Mouse (Mus musculus) megakaryocyte-erythroid progenitor cell, adult 5-6 weeks (primary cell): Measurements from ENCODE around the gene Usp37. TPM values are rescaled to one million over a fixed set of nuclear protein-coding genes. Genes with fewer than 3 reads are reported as not detected.
"Not testable (repeated sequence)": the region's sequence is repeated elsewhere in the genome, so short reads cannot be mapped to it uniquely, and the experiment has no call there.

ENCODE experiments used
- ATAC-seq: replicated peaks from 2 replicates; pipeline ENCODE4 v1.8.0; 2016; ENCODE audit warnings: mild to moderate bottlenecking, inconsistent platforms; ENCODE audit not compliant: severe bottlenecking, poor library complexity, low FRiP score, low TSS enrichment
- total RNA-seq, 2 experiments: library from RNA; stranded (forward) in 1 of 2; stranded (reverse) in 1 of 2; fragments of 200-1000, 215-1000 nt in 1 of 2; fragments of >200 nt in 1 of 2; fragmentation: Nextera tagmentation in 1 of 2; gene quantifications; 2 replicates each; pipeline ENCODE4 v1.2.3; 2014 to 2017

Usp37 gene
- total RNA-seq (2014; fragmentation: Nextera tagmentation): 31.1 and 40.1 TPM in 2 replicates
- total RNA-seq (2017): 39.9 and 70.7 TPM in 2 replicates

- no peak for ATAC-seq
These were observed at the start of gene Usp37 for GRCm38 (mm10) chr1:74544184-74544583. Gene Usp37 (minus strand): TSS chr1:74544284.

- peak; percentile 92 for ATAC-seq
These were observed 43.8 kb upstream of the Usp37 start, which contains the start of the genes Zfp142 and Bcs1l for GRCm38 (mm10) chr1:74587773-74588445. Gene Zfp142 (minus strand): TSS chr1:74588246. Gene Bcs1l (plus strand): TSS chr1:74588289.

GRCm38 (mm10) chr1:74587233-74587772 is 43.2 kb upstream of the Usp37 start:
- 0 out of 2 replicates have a peak, but pooled peaks have one; percentile 1 for ATAC-seq

- peak; percentile 38 for ATAC-seq
These were observed 40.7 kb upstream of the Usp37 start for GRCm38 (mm10) chr1:74584616-74585398.

- no peak for ATAC-seq
These were observed 38.5 kb upstream of the Usp37 start for GRCm38 (mm10) chr1:74582621-74583020.

- ATAC-seq: peak; percentile 39
These were observed 25.9 kb upstream of the Usp37 start for GRCm38 (mm10) chr1:74569739-74570719.

- ATAC-seq: no peak
These were observed 21.8 kb upstream of the Usp37 start for GRCm38 (mm10) chr1:74565834-74566233.

- no peak for ATAC-seq
These were observed 15.0 kb upstream of the Usp37 start for GRCm38 (mm10) chr1:74559061-74559460.

- no peak for ATAC-seq
These were observed 1.6 kb downstream of the Usp37 start, which contains the start of gene Plcd4 for GRCm38 (mm10) chr1:74542451-74542961. Gene Plcd4 (plus strand): TSS chr1:74542888.

- no peak for ATAC-seq
These were observed 5.4 kb downstream of the Usp37 start for GRCm38 (mm10) chr1:74538650-74539049.

- ATAC-seq: no peak
These were observed 15.5 kb downstream of the Usp37 start for GRCm38 (mm10) chr1:74528589-74528988.

GRCm38 (mm10) chr1:74524746-74525145 is 19.3 kb downstream of the Usp37 start:
- ATAC-seq: no peak

GRCm38 (mm10) chr1:74519875-74520274 is 24.2 kb downstream of the Usp37 start:
- no peak for ATAC-seq

GRCm38 (mm10) chr1:74512999-74513398 is 31.1 kb downstream of the Usp37 start:
- ATAC-seq: not testable (repeated sequence)

- no peak for ATAC-seq
These were observed 32.8 kb downstream of the Usp37 start for GRCm38 (mm10) chr1:74511306-74511705.

GRCm38 (mm10) chr1:74507780-74508179 is 36.3 kb downstream of the Usp37 start:
- ATAC-seq: no peak

- peak; percentile 53 for ATAC-seq
These were observed 37.6 kb downstream of the Usp37 start for GRCm38 (mm10) chr1:74506471-74506881.

- peak; percentile 97 for ATAC-seq
These were observed 38.2 kb downstream of the Usp37 start, which contains the start of gene Cnot9 for GRCm38 (mm10) chr1:74505721-74506464. Gene Cnot9 (plus strand): TSS chr1:74506058.
